Mouse (Mus musculus) kidney, embryonic 14.5 days (tissue): ENCODE results near the gene Lingo1. TPM values are rescaled to one million over a fixed set of nuclear protein-coding genes. Genes with fewer than 3 reads are reported as not detected.
A peak's percentile ranks its signal among the peaks of the same experiment; 100 is the strongest.

Experiments
- ATAC-seq: fragments of 200-750 bp; cut with Nextera tagmentation; 2 replicates; pipeline ENCODE4 v1.8.0; 2017; ENCODE audit warnings: moderate number of reproducible peaks, mild to moderate bottlenecking, moderate TSS enrichment, moderate library complexity; ENCODE audit not compliant: low FRiP score, low TSS enrichment
- H3K27ac ChIP-seq: fragments of 300-500 bp; sonication (generic); 2 replicates; pipeline ENCODE4 v1.5.1; 2014; ENCODE audit warnings: low read depth, mild to moderate bottlenecking, low read length, moderate library complexity, mixed read lengths
- H3K27me3 ChIP-seq: fragments of 300-500 bp; sonication (generic); 2 replicates; pipeline ENCODE4 v1.6.1; 2014; ENCODE audit warnings: mild to moderate bottlenecking, low read length; ENCODE audit not compliant: control insufficient read depth, insufficient read depth
- H3K36me3 ChIP-seq: fragments of 300-500 bp; sonication (generic); 2 replicates; pipeline ENCODE4 v1.6.1; 2014; ENCODE audit warnings: low read length, mixed read lengths; ENCODE audit not compliant: control insufficient read depth, insufficient read depth
- H3K4me1 ChIP-seq: fragments of 300-500 bp; sonication (generic); 2 replicates; pipeline ENCODE4 v1.6.1; 2014; ENCODE audit warnings: low read length, mixed read lengths; ENCODE audit not compliant: control insufficient read depth, insufficient read depth
- H3K4me2 ChIP-seq: fragments of 300-500 bp; sonication (generic); replicated peaks from 2 replicates; pipeline ENCODE4 v1.6.1; 2014; ENCODE audit warnings: low read depth, mild to moderate bottlenecking, low read length
- H3K4me3 ChIP-seq: fragments of 300-500 bp; sonication (generic); 2 replicates; pipeline ENCODE4 v1.5.1; 2014; ENCODE audit warnings: mild to moderate bottlenecking, low read length
- H3K9ac ChIP-seq: fragments of 300-500 bp; sonication (generic); 2 replicates; pipeline ENCODE4 v1.6.1; 2014; ENCODE audit warnings: low read depth, mild to moderate bottlenecking, low read length, moderate library complexity
- H3K9me3 ChIP-seq: fragments of 300-500 bp; sonication (generic); 2 replicates; pipeline ENCODE4 v1.6.1; 2016; ENCODE audit warnings: low read length; ENCODE audit not compliant: control insufficient read depth
- WGBS: fragments of 180-500 bp; shearing (Covaris S2); extraction: QIAGEN DNeasy Blood & Tissue Kit; methylation state at CpG from one replicate; pipeline ENCODE4 v1.1.7; 2014; 5-methylcytosine and 5-hydroxymethylcytosine counted together
- polyA plus RNA-seq: library from polyadenylated mRNA; unstranded; fragments of >200 nt; fragmentation: Nextera tagmentation; extraction: Ambion mirVana; gene quantifications from 2 replicates; pipeline ENCODE4 v1.2.1, GENCODE M21; 2014

Gene Lingo1
- polyA plus RNA-seq, 1 experiment from 2014 or later, result 4.6 TPM

- Histone ChIP-seq H3K36me3 (no peaks in the 10 kb centered on the region), H3K4me2 (no peak overlapping the region), H3K27me3 (no peaks in the 10 kb centered on the region), H3K27ac (no peak overlapping the region), H3K4me1 (peaks cover 22% of the 10 kb centered on the region), H3K9me3 (no peaks in the 10 kb centered on the region), H3K9ac (no peak overlapping the region), H3K4me3 (no peak overlapping the region)
- WGBS, result 65% methylated on average over 4 of the region's 4 CpGs
- ATAC-seq, result no peak
Observed at GRCm38 (mm10) chr9:56627295-56627694, 169.0 kb downstream of the Lingo1 start.

- H3K27ac ChIP-seq, result no peak overlapping the region
- ATAC-seq, result 0 out of 2 replicates have a peak, but pooled peaks have one; percentile 15
- no peak overlapping the region for H3K9ac ChIP-seq
Observed at GRCm38 (mm10) chr9:56624923-56625322, 171.3 kb downstream of the Lingo1 start.

GRCm38 (mm10) chr9:56623361-56623760, 172.9 kb downstream of the Lingo1 start:
- ATAC-seq, result no peak
- Histone ChIP-seq H3K4me3 (no peak overlapping the region), H3K9ac (no peak overlapping the region), H3K27me3 (peaks cover 18% of the 10 kb centered on the region), H3K4me1 (peaks cover 14% of the 10 kb centered on the region), H3K9me3 (no peaks in the 10 kb centered on the region), H3K36me3 (peaks cover 4% of the 10 kb centered on the region; the same call in 1 of the 2 replicates), H3K4me2 (no peak overlapping the region), H3K27ac (no peak overlapping the region)
- 91% methylated on average over 11 of the region's 11 CpGs for WGBS

More at GRCm38 (mm10) chr9:56624923-56625322, 171.3 kb downstream of the Lingo1 start:
- Histone ChIP-seq H3K36me3 (no peaks in the 10 kb centered on the region; the same call in 1 of the 2 replicates), H3K9me3 (no peaks in the 10 kb centered on the region), H3K27me3 (peaks cover 15% of the 10 kb centered on the region), H3K4me3 (no peak overlapping the region), H3K4me1 (peaks cover 22% of the 10 kb centered on the region), H3K4me2 (no peak overlapping the region)
- 45% methylated on average over 2 of the region's 2 CpGs for WGBS

GRCm38 (mm10) chr9:56622761-56623160, 173.5 kb downstream of the Lingo1 start:
- no peak for ATAC-seq
- no peak overlapping the region for H3K4me3 ChIP-seq
- H3K4me2 ChIP-seq, result no peak overlapping the region
- H3K9ac ChIP-seq, result no peak overlapping the region
- peaks cover 18% of the 10 kb centered on the region for H3K27me3 ChIP-seq
- peaks cover 4% of the 10 kb centered on the region; the same call in 1 of the 2 replicates for H3K36me3 ChIP-seq
- H3K27ac ChIP-seq, result no peak overlapping the region
- WGBS, result 65% methylated on average over 7 of the region's 7 CpGs
- H3K9me3 ChIP-seq, result no peaks in the 10 kb centered on the region
- H3K4me1 ChIP-seq, result peaks cover 14% of the 10 kb centered on the region

GRCm38 (mm10) chr9:56620512-56621371, 175.5 kb downstream of the Lingo1 start:
- Histone ChIP-seq H3K4me2 (no peak overlapping the region; the same call in 1 of the 2 replicates), H3K4me3 (no peak overlapping the region), H3K36me3 (peaks cover 4% of the 10 kb centered on the region; the same call in 1 of the 2 replicates), H3K9me3 (no peaks in the 10 kb centered on the region), H3K9ac (no peak overlapping the region), H3K27me3 (peaks cover 18% of the 10 kb centered on the region), H3K27ac (no peak overlapping the region), H3K4me1 (peaks cover 14% of the 10 kb centered on the region)
- 40% methylated on average over 42 of the region's 42 CpGs for WGBS
- no peak for ATAC-seq

GRCm38 (mm10) chr9:56619715-56620114, 176.6 kb downstream of the Lingo1 start:
- WGBS, result 88% methylated on average over 23 of the region's 23 CpGs
- Histone ChIP-seq H3K4me2 (no peak overlapping the region), H3K27me3 (peaks cover 18% of the 10 kb centered on the region)

GRCm38 (mm10) chr9:56618660-56619059, 177.6 kb downstream of the Lingo1 start:
- H3K9ac ChIP-seq, result no peak overlapping the region
- no peaks in the 10 kb centered on the region for H3K9me3 ChIP-seq
- peaks cover 4% of the 10 kb centered on the region; the same call in 1 of the 2 replicates for H3K36me3 ChIP-seq
- no peak overlapping the region for H3K4me2 ChIP-seq
- H3K27ac ChIP-seq, result no peak overlapping the region
- 92% methylated on average over 4 of the region's 4 CpGs for WGBS
- H3K4me1 ChIP-seq, result no peaks in the 10 kb centered on the region
- H3K4me3 ChIP-seq, result no peak overlapping the region
- peaks cover 18% of the 10 kb centered on the region for H3K27me3 ChIP-seq
- ATAC-seq, result no peak

More at GRCm38 (mm10) chr9:56619715-56620114, 176.6 kb downstream of the Lingo1 start:
- Histone ChIP-seq H3K27ac (no peak overlapping the region), H3K4me3 (no peak overlapping the region), H3K9me3 (no peaks in the 10 kb centered on the region), H3K4me1 (peaks cover 7% of the 10 kb centered on the region), H3K36me3 (peaks cover 4% of the 10 kb centered on the region; the same call in 1 of the 2 replicates), H3K9ac (no peak overlapping the region)
- no peak for ATAC-seq

GRCm38 (mm10) chr9:56616061-56616460, 180.2 kb downstream of the Lingo1 start:
- WGBS, result 79% methylated on average over 3 of the region's 3 CpGs
- Histone ChIP-seq H3K4me2 (no peak overlapping the region), H3K9ac (no peak overlapping the region), H3K4me1 (0 out of 2 replicates have a peak, but pooled peaks cover 4% of the 10 kb centered on the region), H3K36me3 (peaks cover 4% of the 10 kb centered on the region; the same call in 1 of the 2 replicates), H3K9me3 (no peaks in the 10 kb centered on the region), H3K27me3 (peaks cover 12% of the 10 kb centered on the region), H3K4me3 (no peak overlapping the region), H3K27ac (no peak overlapping the region)
- ATAC-seq, result no peak

GRCm38 (mm10) chr9:56612798-56613183, 183.5 kb downstream of the Lingo1 start:
- H3K27me3 ChIP-seq, result no peaks in the 10 kb centered on the region
- no peak overlapping the region for H3K4me2 ChIP-seq
- ATAC-seq, result no peak
- H3K9ac ChIP-seq, result no peak overlapping the region
- H3K9me3 ChIP-seq, result no peaks in the 10 kb centered on the region
- no peak overlapping the region for H3K4me3 ChIP-seq
- H3K36me3 ChIP-seq, result no peaks in the 10 kb centered on the region
- 22% methylated on average over 12 of the region's 12 CpGs for WGBS
- H3K27ac ChIP-seq, result no peak overlapping the region
- H3K4me1 ChIP-seq, result peaks cover 11% of the 10 kb centered on the region; the same call in 1 of the 2 replicates
